Mouse (Mus musculus) G1E (cell line): ENCODE data around the gene R3hdm1.

Source experiments
- CTCF ChIP-seq: IDR thresholded peaks from 2 replicates; pipeline ENCODE4 v1.5.1; 2012; ENCODE audit warnings: low read depth, low read length, inconsistent platforms, mixed read lengths
- TAL1 ChIP-seq: conservative IDR thresholded peaks from 2 replicates; pipeline ENCODE4 v1.6.1; 2012; ENCODE audit warnings: low read depth, low read length, inconsistent platforms, mixed read lengths

DNA sequence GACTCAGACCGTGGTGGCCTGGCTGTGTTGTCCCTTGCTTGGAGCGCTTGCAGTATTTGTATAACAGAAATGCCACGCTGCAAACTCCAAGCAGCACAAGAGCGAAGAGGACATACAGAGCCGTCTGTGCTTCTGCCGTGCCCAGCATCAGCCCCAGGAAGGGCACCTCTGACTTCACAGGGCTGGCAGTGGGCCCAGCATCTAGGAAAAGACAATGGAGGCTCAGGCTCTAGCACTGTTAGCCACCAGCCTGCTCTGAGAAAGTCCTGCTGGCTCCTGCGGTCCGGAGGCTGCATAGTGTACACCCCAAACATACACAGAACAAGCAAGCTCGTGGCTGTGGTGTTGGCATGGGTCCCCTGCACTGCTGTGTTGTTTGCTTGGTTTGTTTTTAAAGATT, 182.0 kb downstream of the R3hdm1 start:
- TF ChIP-seq CTCF (no peak), TAL1 (no peak)
